Mouse (Mus musculus): ENCODE results near the gene Pld6. TPM values are rescaled to one million over a fixed set of nuclear protein-coding genes. Genes with fewer than 3 reads are reported as not detected.

Gene Pld6
- total and polyA plus RNA-seq, 2 experiments from 2014 or later, result 3.3 TPM; not detected in 1

DNA sequence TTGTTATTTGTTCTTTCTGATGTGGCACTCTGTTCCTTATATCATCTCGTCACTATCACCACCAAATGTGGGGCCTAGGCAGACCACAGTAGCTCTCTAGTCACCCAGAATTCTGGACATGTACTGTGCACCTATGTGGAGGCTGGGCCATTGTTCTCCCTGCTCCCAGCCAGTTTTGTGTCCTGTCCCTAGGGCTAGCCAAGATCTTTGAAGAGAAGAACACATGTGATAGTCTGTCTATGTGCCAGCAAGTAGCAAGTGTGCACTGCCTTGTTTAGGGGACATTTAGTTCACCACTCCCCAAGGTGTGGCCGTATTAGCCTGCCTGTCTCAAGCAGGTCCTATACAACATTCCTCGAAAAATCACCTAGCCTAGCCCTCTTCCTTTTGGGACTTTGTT lies 38.4 kb downstream of the Pld6 start:
- H3K9ac ChIP-seq (replicated peaks; ENCODE audit: low read depth, low read length), result no peak overlapping the region
- no peaks in the 10 kb centered on the region for H3K27me3 ChIP-seq (ENCODE audit: control insufficient read depth, insufficient read depth, low read length)
- no peaks in the 10 kb centered on the region for H3K9me3 ChIP-seq (replicated peaks; ENCODE audit: control insufficient read depth, low read length)
- no peaks in the 10 kb centered on the region for H3K4me1 ChIP-seq (ENCODE audit: control insufficient read depth, insufficient read depth)
- WGBS, result 92% methylated on average over 3 of the region's 3 CpGs
- ATAC-seq (ENCODE audit: insufficient read depth, low read depth) (no peak), DNase-seq (ENCODE audit: low spot score) (no peak)
- no peak overlapping the region for H3K27ac ChIP-seq (ENCODE audit: low read depth)
- no peak for TF ChIP-seq CTCF (IDR thresholded peaks at IDR 0.05; ENCODE audit: low read depth)
- no peak for TF ChIP-seq EP300 (IDR thresholded peaks at IDR 0.05; ENCODE audit: low read depth)
- no peak overlapping the region for H3K4me2 ChIP-seq (ENCODE audit: low read depth, low read length)
- peaks cover 85% of the 10 kb centered on the region for H3K36me3 ChIP-seq (replicated peaks; ENCODE audit: control insufficient read depth, insufficient read depth, low read length)
- no peak overlapping the region for H3K4me3 ChIP-seq (ENCODE audit: low read depth, low read length)

- Histone ChIP-seq H3K9me3 (replicated peaks; ENCODE audit: control insufficient read depth, low read length) (no peaks in the 10 kb centered on the region), H3K9ac (replicated peaks; ENCODE audit: low read depth, low read length) (no peak overlapping the region), H3K36me3 (replicated peaks; ENCODE audit: control insufficient read depth, insufficient read depth, low read length) (peaks cover 85% of the 10 kb centered on the region), H3K27me3 (ENCODE audit: control insufficient read depth, insufficient read depth, low read length) (no peaks in the 10 kb centered on the region), H3K4me3 (ENCODE audit: low read depth, low read length) (no peak overlapping the region), H3K4me2 (ENCODE audit: low read depth, low read length) (no peak overlapping the region), H3K27ac (ENCODE audit: low read depth) (no peak overlapping the region), H3K4me1 (ENCODE audit: control insufficient read depth, insufficient read depth) (no peaks in the 10 kb centered on the region)
- 81% methylated on average over 2 of the region's 2 CpGs for WGBS
- TF ChIP-seq CTCF (IDR thresholded peaks at IDR 0.05; ENCODE audit: low read depth) (peak; percentile 80), EP300 (IDR thresholded peaks at IDR 0.05; ENCODE audit: low read depth) (no peak)
- no peak for ATAC-seq (ENCODE audit: insufficient read depth, low read depth)
- peak; percentile 30 for DNase-seq (ENCODE audit: low spot score)
Observed at GRCm38 (mm10) chr11:59746614-59747013, 40.8 kb downstream of the Pld6 start.

- H3K27me3 ChIP-seq (ENCODE audit: control insufficient read depth, insufficient read depth, low read length), result no peaks in the 10 kb centered on the region
- no peaks in the 10 kb centered on the region for H3K4me1 ChIP-seq (ENCODE audit: control insufficient read depth, insufficient read depth)
- H3K36me3 ChIP-seq (replicated peaks; ENCODE audit: control insufficient read depth, insufficient read depth, low read length), result peaks cover 85% of the 10 kb centered on the region
- no peak for TF ChIP-seq CTCF (IDR thresholded peaks at IDR 0.05; ENCODE audit: low read depth)
- TF ChIP-seq EP300 (IDR thresholded peaks at IDR 0.05; ENCODE audit: low read depth), result no peak
- H3K4me2 ChIP-seq (ENCODE audit: low read depth, low read length), result no peak overlapping the region
- ATAC-seq (ENCODE audit: insufficient read depth, low read depth) (no peak), DNase-seq (ENCODE audit: low spot score) (no peak)
- H3K9ac ChIP-seq (replicated peaks; ENCODE audit: low read depth, low read length), result no peak overlapping the region
- no peak overlapping the region for H3K27ac ChIP-seq (ENCODE audit: low read depth)
- WGBS, result 83% methylated on average over 5 of the region's 5 CpGs
- no peaks in the 10 kb centered on the region for H3K9me3 ChIP-seq (replicated peaks; ENCODE audit: control insufficient read depth, low read length)
- no peak overlapping the region for H3K4me3 ChIP-seq (ENCODE audit: low read depth, low read length)
Observed at GRCm38 (mm10) chr11:59745851-59746250, 41.6 kb downstream of the Pld6 start.

DNA sequence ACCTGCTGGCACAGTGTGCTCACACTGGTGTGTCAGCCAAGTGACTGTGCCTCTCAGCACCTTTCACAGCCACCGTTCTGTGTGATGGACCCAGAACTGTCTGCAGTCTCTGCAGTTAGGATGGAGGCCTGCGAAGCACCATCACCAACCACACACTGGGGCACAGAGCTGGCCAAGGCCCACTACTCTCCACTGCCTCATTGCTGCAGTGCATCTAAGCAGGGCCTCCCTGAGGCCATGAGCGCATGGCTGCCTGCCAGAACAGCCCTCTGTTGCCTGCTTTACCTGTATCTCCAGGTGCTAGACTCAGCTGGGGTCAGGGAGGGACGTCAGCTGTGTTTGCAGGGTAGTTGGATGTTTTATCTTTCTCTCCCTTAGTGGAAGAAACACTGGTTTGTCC lies 43.1 kb downstream of the Pld6 start:
- Histone ChIP-seq H3K36me3 (replicated peaks; ENCODE audit: control insufficient read depth, insufficient read depth, low read length) (peaks cover 85% of the 10 kb centered on the region), H3K4me2 (ENCODE audit: low read depth, low read length) (no peak overlapping the region)
- DNase-seq (ENCODE audit: low spot score), result no peak

GRCm38 (mm10) chr11:59743712-59744111 lies 43.7 kb downstream of the Pld6 start:
- Histone ChIP-seq H3K36me3 (replicated peaks; ENCODE audit: control insufficient read depth, insufficient read depth, low read length) (peaks cover 85% of the 10 kb centered on the region), H3K9me3 (replicated peaks; ENCODE audit: control insufficient read depth, low read length) (no peaks in the 10 kb centered on the region), H3K4me2 (ENCODE audit: low read depth, low read length) (no peak overlapping the region), H3K27ac (ENCODE audit: low read depth) (no peak overlapping the region), H3K27me3 (ENCODE audit: control insufficient read depth, insufficient read depth, low read length) (no peaks in the 10 kb centered on the region), H3K4me1 (ENCODE audit: control insufficient read depth, insufficient read depth) (no peaks in the 10 kb centered on the region), H3K9ac (replicated peaks; ENCODE audit: low read depth, low read length) (no peak overlapping the region), H3K4me3 (ENCODE audit: low read depth, low read length) (no peak overlapping the region)
- DNase-seq (ENCODE audit: low spot score) (no peak), ATAC-seq (ENCODE audit: insufficient read depth, low read depth) (no peak)
- TF ChIP-seq EP300 (IDR thresholded peaks at IDR 0.05; ENCODE audit: low read depth) (no peak), CTCF (IDR thresholded peaks at IDR 0.05; ENCODE audit: low read depth) (no peak)
- 94% methylated on average over 1 of the region's 1 CpGs for WGBS

More for the DNA sequence above, 43.1 kb downstream of the Pld6 start:
- WGBS, result 86% methylated on average over 4 of the region's 4 CpGs
- Histone ChIP-seq H3K9me3 (replicated peaks; ENCODE audit: control insufficient read depth, low read length) (no peaks in the 10 kb centered on the region), H3K9ac (replicated peaks; ENCODE audit: low read depth, low read length) (no peak overlapping the region), H3K4me1 (ENCODE audit: control insufficient read depth, insufficient read depth) (no peaks in the 10 kb centered on the region), H3K4me3 (ENCODE audit: low read depth, low read length) (no peak overlapping the region), H3K27ac (ENCODE audit: low read depth) (no peak overlapping the region), H3K27me3 (ENCODE audit: control insufficient read depth, insufficient read depth, low read length) (no peaks in the 10 kb centered on the region)
- ATAC-seq (ENCODE audit: insufficient read depth, low read depth), result no peak
- no peak for TF ChIP-seq EP300 (IDR thresholded peaks at IDR 0.05; ENCODE audit: low read depth)
- no peak for TF ChIP-seq CTCF (IDR thresholded peaks at IDR 0.05; ENCODE audit: low read depth)

DNA sequence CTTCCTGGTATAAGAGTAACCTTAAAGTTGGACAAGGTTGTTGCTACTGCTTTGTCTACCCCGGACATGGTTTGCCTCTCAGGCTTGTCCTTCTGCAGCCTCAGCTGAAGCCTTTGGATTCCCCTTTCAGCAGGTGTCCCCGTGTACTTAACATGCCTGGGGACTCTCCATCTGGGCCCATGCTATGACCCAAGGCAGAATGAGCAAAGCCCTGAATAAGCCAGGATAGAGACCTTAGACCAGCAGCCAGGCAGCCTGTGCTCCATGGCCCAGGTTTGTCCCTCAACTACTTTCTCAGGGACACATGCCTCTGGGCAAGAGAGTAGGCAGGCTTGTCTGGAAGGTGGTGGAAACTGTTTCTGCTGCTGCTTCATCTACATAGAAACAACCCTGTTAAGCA lies 44.1 kb downstream of the Pld6 start:
- Histone ChIP-seq H3K27me3 (ENCODE audit: control insufficient read depth, insufficient read depth, low read length) (no peaks in the 10 kb centered on the region), H3K27ac (ENCODE audit: low read depth) (no peak overlapping the region), H3K9me3 (replicated peaks; ENCODE audit: control insufficient read depth, low read length) (no peaks in the 10 kb centered on the region), H3K36me3 (replicated peaks; ENCODE audit: control insufficient read depth, insufficient read depth, low read length) (peaks cover 85% of the 10 kb centered on the region), H3K4me3 (ENCODE audit: low read depth, low read length) (no peak overlapping the region), H3K4me1 (ENCODE audit: control insufficient read depth, insufficient read depth) (no peaks in the 10 kb centered on the region), H3K4me2 (ENCODE audit: low read depth, low read length) (no peak overlapping the region), H3K9ac (replicated peaks; ENCODE audit: low read depth, low read length) (no peak overlapping the region)
- TF ChIP-seq EP300 (IDR thresholded peaks at IDR 0.05; ENCODE audit: low read depth) (no peak), CTCF (IDR thresholded peaks at IDR 0.05; ENCODE audit: low read depth) (no peak)
- DNase-seq (ENCODE audit: low spot score) (no peak), ATAC-seq (ENCODE audit: insufficient read depth, low read depth) (no peak)
- WGBS, result 84% methylated on average over 2 of the region's 2 CpGs
